Mouse (Mus musculus): ENCODE measurements around the gene Dysf.
"Not testable (repeated sequence)": the region's sequence is repeated elsewhere in the genome, so short reads cannot be mapped to it uniquely, and the experiment has no call there.

Dysf gene

DNA sequence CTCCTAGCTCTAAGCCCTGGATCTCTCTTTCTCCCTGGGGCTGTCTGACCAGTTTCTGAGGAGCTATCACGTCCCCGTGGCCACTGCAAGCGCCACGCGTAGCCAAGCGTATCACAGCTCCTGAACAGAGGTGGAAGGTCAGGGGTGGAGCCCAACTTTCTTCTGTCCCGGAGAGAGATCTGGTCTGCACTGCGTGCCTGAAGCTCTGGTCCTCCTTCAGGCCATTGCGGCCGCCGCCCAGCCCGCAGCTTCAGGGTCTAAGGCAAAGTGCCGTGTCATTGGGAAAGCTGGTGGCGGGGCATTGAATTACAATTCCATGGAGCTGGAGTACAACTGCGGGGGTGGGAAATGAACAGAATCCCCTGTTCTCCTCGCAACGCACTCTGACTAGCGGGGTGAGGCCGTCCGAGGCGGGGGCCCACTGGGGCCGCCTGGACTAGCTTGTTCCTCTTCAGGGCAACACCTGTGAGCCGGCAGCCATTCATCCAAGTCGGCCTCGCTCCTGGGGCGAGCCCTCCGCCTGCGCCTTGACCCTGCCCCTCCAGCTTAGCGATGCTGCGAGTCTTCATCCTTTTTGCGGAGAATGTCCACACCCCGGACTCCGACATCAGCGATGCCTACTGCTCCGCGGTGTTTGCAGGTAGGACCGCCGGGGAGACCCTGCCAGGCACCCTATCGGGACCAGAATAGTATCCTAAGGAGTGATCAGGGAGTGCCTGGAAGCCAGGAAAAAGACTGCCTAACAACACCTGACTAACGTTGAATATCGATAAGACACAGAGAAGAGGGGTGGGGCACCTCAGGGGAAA lies at the start of gene Dysf:
TSS of gene Dysf (plus strand) at position 228 of the 809 bp plus-strand sequence.
- DNase-seq = peak; percentile 63

DNA sequence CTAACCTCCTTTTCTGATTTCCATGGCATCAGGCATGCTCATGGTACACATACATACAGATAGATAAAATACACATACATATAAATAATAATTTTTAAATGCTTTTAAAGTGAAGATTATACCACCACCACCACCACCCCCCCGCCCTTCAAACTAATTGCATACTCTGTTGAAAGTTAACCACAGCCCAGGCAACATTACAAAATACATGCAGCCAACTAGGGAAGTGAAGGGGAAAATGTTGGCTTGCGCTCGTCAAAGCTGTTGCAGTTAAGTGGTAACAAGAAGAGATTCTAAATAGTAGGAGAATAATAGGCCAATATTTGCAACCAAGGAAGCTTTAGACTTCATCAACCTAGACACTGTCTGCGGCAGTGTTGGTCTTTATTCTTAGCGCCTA lies 20.7 kb upstream of the Dysf start:
- no peak for DNase-seq

DNA sequence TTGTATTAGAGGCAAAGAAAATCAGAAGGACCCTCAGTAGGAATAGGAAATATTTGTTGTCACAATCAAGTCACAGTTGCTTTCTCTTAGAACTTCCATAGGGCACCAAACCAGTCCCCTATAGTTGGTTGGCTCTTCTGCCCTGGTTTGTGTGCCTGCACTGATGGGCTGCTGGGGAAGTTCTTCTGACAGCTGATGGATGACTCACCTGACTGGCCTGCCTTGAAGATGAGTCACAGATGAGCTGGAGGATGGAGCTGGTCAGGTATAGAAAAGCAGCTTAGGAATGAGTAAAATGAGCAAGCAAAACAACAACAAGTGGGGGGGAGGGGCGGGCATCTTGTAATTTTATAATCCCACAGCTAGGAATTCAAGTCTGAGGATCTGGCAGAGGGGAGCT lies 5.7 kb upstream of the Dysf start:
- DNase-seq = no peak

- DNase-seq = no peak
These were observed 4.1 kb upstream of the Dysf start for GRCm38 (mm10) chr6:84004295-84004694.

DNA sequence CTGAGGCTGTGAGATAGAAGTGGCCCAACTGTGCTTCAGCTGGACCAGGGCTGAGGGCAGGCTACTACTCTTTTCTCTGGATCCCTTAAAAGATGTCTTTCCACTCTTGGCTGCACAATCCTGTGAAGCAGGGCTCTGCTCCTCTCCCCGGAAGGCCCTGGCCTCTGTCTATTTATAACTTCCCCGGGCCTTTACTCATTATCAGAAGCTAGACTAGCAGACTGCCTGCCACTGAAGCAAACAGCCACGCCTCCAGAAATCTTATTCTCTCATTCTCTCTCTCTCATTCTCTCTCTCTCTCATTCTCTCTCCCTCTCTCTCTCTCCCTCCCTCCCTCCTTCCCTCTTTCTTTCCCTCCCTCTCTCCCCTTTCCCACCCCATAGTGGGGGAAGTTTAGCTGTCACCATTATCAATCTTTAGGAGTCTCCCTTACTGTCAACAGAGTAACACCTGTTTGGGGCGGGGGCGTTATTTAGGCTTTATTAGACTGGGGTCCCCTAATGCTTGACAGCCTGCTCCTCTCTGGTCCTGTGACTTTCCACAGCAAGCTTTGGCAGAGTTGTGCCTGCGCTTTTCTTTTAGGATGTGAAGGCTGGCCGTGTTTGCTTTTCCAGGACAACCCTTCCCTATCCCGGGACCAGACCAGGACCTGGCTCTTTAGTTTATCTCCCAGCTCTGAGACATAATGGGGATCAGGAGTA lies 932 bp downstream of the Dysf start:
- DNase-seq = peak; percentile 30

GRCm38 (mm10) chr6:84009915-84010302 lies 1.5 kb downstream of the Dysf start:
- peak; percentile 10 for DNase-seq

GRCm38 (mm10) chr6:84010303-84011225 lies 2.2 kb downstream of the Dysf start:
- DNase-seq = peak; percentile 92

- peak; percentile 44 for DNase-seq
These were observed 6.7 kb downstream of the Dysf start for GRCm38 (mm10) chr6:84014961-84015683.

GRCm38 (mm10) chr6:84016851-84017250 lies 8.5 kb downstream of the Dysf start:
- no peak for DNase-seq

- DNase-seq = no peak
These were observed 9.0 kb downstream of the Dysf start for GRCm38 (mm10) chr6:84017392-84017791.

GRCm38 (mm10) chr6:84018906-84019550 lies 10.6 kb downstream of the Dysf start:
- peak; percentile 78 for DNase-seq

- peak; percentile 32 for DNase-seq
These were observed 11.6 kb downstream of the Dysf start for GRCm38 (mm10) chr6:84020002-84020401.

GRCm38 (mm10) chr6:84021990-84022389 lies 13.6 kb downstream of the Dysf start:
- no peak for DNase-seq

DNA sequence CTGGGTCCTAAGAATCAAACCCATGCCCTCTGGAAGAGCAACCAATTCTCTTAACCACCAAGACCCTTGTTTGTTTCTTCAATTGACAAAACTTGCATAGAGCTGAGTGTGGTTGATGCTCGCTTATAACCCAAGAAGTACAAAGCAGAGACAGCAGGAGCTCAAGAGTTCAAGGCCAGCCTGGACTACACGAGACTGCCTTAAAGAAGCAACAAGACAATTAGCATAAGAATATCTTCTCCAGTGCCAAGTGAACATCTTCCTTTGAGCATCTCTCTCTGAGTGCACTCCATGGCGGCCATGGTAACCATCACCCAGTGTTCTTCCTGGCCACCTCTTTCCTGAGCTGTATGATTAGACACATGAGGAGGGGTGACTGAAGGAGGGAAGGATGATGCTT lies 17.2 kb downstream of the Dysf start:
- no peak for DNase-seq

DNA sequence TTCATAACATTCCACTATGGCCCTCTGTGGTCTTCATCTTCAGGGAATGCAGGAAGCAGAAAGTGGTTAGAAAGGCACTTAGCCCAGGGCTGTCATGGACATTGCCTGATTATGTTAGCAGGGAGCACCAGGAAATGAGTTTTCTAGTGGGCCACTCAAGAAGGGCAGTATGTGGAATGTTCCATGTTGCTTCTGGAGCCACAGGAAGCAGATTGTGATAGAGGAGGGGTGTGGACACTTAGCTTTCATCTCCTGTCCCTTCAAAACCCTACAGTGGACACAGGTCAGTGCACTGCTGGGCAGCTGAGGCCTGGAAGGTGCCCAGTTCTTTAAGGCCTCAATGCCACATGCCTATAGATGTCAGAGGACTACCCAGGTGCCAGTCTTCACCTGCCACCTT lies 20.4 kb downstream of the Dysf start:
- DNase-seq = no peak

DNA sequence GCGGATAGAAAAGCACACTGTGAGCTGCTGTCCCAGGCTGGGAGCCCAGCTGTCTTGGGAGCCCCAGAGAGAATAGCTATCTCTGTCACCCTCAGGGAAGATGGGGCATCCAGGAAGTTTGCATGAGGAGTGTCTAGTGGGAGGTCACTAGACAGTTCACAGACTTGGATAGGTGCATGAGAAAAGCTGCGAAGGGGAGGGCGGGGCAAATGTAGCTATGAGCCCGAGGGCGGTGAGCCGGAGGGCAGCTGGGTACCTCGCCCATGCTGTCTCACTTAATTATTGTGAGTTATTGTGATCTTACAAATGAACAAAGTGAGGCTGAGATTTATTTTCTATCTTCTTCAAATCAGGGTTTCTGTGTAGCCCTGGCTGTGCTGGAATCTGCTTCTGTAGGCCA lies 21.4 kb downstream of the Dysf start:
- no peak for DNase-seq

DNA sequence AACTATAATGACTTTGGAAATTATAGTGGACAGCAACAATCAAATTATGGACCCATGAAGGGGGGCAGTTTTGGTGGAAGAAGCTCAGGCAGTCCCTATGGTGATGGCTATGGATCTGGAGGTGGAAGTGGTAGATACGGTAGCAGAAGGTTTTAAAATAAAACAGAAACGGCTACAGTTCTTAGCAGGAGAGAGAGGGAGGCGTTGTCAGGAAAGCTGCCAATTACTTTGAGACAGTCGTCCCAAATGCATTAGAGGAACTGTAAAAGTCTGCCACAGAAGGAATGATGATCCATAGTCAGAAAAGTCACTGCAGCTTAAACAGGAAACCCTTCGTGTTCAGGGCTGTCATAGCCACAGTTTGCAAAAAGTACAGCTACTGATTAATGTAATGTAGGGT lies 24.1 kb downstream of the Dysf start:
- DNase-seq = not testable (repeated sequence)

GRCm38 (mm10) chr6:84043251-84043940 lies 35.0 kb downstream of the Dysf start:
- DNase-seq = no peak

- no peak for DNase-seq
These were observed 36.3 kb downstream of the Dysf start for GRCm38 (mm10) chr6:84044679-84045078.

DNA sequence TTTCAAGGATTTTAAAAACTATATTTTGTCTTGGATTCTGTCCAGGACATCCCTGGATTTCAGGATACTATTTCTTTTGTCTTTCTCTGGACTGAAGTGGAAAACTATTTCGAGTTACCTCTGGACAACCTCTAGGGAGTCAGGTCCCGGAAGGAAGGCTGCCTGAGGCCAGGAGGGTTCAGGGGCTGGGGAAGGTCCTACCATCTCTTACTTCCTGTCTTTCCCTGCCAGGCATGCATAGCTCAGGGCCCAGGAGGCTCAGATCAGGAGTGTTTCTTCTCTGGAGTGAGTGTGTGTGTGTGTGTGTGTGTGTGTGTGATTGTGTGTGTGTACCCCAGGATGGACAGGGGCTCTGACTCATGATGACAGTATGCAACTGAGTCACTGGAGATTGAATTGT lies 40.5 kb downstream of the Dysf start:
- peak; percentile 62 for DNase-seq

DNA sequence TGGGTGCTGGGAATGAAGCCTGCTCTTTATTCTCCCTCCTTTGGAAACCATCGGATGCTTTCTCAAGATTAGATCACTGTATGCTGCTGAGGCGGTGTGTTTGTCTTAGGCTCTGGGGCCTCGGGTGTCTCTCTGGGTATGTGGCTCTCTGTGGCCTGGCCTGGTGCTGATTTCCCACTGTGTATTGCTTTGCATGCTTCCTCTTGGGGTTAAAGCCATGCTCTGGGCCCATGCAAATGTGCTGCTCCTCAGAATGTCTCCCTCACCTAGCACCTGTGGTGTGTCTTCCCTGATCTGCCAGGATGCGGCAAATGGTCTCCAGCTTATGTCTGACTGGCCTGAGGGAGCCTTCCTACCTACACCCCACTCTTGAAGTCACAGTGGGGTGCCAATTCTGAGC lies 41.8 kb downstream of the Dysf start:
- no peak for DNase-seq
